Mouse (Mus musculus): ENCODE data around the gene Asic2. TPM values are rescaled to one million over a fixed set of nuclear protein-coding genes. Genes with fewer than 3 reads are reported as not detected.
A peak's percentile ranks its signal among the peaks of the same experiment; 100 is the strongest.

Asic2 gene
- polyA plus RNA-seq, 1 experiment from 2014 or later: 17.8 TPM

GRCm38 (mm10) chr11:80884521-80885231 lies 1083.6 kb downstream of the Asic2 start:
- WGBS: 83% methylated on average over 6 of the region's 6 CpGs
- H3K9me3 ChIP-seq (ENCODE audit: control insufficient read depth, low read length): no peaks in the 10 kb centered on the region
- no peak overlapping the region for H3K4me2 ChIP-seq (ENCODE audit: low read length)
- no peak overlapping the region for H3K4me3 ChIP-seq (ENCODE audit: low read length)
- no peak overlapping the region for H3K27ac ChIP-seq (ENCODE audit: low read depth, low read length)
- H3K36me3 ChIP-seq (ENCODE audit: control insufficient read depth, insufficient read depth, low read length): no peaks in the 10 kb centered on the region
- H3K9ac ChIP-seq (ENCODE audit: low read depth, low read length): no peak overlapping the region
- H3K27me3 ChIP-seq (replicated peaks; ENCODE audit: control insufficient read depth, insufficient read depth, low read length): no peaks in the 10 kb centered on the region
- no peaks in the 10 kb centered on the region for H3K4me1 ChIP-seq (ENCODE audit: control insufficient read depth, insufficient read depth, low read depth, low read length)
- ATAC-seq: no peak

DNA sequence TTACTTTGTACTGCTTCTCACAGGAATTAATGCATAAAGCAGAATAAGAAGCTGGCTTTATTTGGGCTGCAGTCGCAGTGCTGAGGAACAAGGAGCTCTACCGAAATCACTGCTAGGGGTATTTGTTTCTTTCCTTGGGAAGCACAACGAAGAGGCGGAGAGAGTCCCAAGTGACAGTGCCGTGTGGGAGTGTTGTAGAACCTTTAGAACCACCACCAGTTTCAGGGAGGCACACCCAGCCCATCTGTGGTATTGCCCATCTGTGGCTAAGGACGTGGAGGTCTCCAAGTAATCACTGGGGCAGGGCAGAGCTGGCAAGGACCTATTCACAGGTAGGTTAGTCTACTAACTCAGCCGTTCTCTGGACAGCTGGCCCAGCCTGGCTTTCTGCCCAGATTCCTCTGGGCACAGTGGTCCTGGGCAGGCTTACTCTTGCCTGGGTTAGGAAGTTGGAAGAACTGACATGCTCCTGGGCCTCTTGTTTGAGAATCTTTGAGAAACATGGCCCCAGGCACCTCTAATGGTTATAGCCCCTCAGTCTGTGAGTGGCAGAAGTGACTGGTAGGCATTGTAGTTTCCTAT lies 1085.9 kb downstream of the Asic2 start:
- H3K36me3 ChIP-seq (ENCODE audit: control insufficient read depth, insufficient read depth, low read length): no peaks in the 10 kb centered on the region
- no peak overlapping the region for H3K4me3 ChIP-seq (ENCODE audit: low read length)
- peaks cover 1% of the 10 kb centered on the region for H3K4me1 ChIP-seq (ENCODE audit: control insufficient read depth, insufficient read depth, low read depth, low read length)
- H3K27me3 ChIP-seq (replicated peaks; ENCODE audit: control insufficient read depth, insufficient read depth, low read length): no peaks in the 10 kb centered on the region
- ATAC-seq: no peak
- no peak overlapping the region for H3K9ac ChIP-seq (ENCODE audit: low read depth, low read length)
- no peaks in the 10 kb centered on the region for H3K9me3 ChIP-seq (ENCODE audit: control insufficient read depth, low read length)
- H3K4me2 ChIP-seq (ENCODE audit: low read length): no peak overlapping the region
- 84% methylated on average over 7 of the region's 7 CpGs for WGBS
- H3K27ac ChIP-seq (ENCODE audit: low read depth, low read length): no peak overlapping the region

- 86% methylated on average over 2 of the region's 2 CpGs for WGBS
- Histone ChIP-seq H3K4me2 (ENCODE audit: low read length) (no peak overlapping the region), H3K27ac (ENCODE audit: low read depth, low read length) (no peak overlapping the region), H3K9ac (ENCODE audit: low read depth, low read length) (no peak overlapping the region), H3K36me3 (ENCODE audit: control insufficient read depth, insufficient read depth, low read length) (no peaks in the 10 kb centered on the region), H3K27me3 (replicated peaks; ENCODE audit: control insufficient read depth, insufficient read depth, low read length) (no peaks in the 10 kb centered on the region), H3K4me1 (ENCODE audit: control insufficient read depth, insufficient read depth, low read depth, low read length) (peaks cover 8% of the 10 kb centered on the region), H3K9me3 (ENCODE audit: control insufficient read depth, low read length) (no peaks in the 10 kb centered on the region), H3K4me3 (ENCODE audit: low read length) (no peak overlapping the region)
- ATAC-seq: no peak
These were observed 1090.2 kb downstream of the Asic2 start for GRCm38 (mm10) chr11:80878026-80878425.

GRCm38 (mm10) chr11:80877131-80877651 lies 1091.1 kb downstream of the Asic2 start:
- H3K4me2 ChIP-seq (ENCODE audit: low read length): no peak overlapping the region
- ATAC-seq: peak; percentile 67; the same call in 1 of the 2 replicates
- peaks cover 8% of the 10 kb centered on the region for H3K4me1 ChIP-seq (ENCODE audit: control insufficient read depth, insufficient read depth, low read depth, low read length)
- H3K27me3 ChIP-seq (replicated peaks; ENCODE audit: control insufficient read depth, insufficient read depth, low read length): no peaks in the 10 kb centered on the region
- WGBS: 35% methylated on average over 11 of the region's 11 CpGs
- H3K9me3 ChIP-seq (ENCODE audit: control insufficient read depth, low read length): no peaks in the 10 kb centered on the region
- H3K9ac ChIP-seq (ENCODE audit: low read depth, low read length): no peak overlapping the region
- H3K4me3 ChIP-seq (ENCODE audit: low read length): no peak overlapping the region
- peak overlapping the region; percentile 62 for H3K27ac ChIP-seq (ENCODE audit: low read depth, low read length)
- no peaks in the 10 kb centered on the region for H3K36me3 ChIP-seq (ENCODE audit: control insufficient read depth, insufficient read depth, low read length)

- WGBS: 65% methylated on average over 17 of the region's 17 CpGs
- no peaks in the 10 kb centered on the region for H3K9me3 ChIP-seq (ENCODE audit: control insufficient read depth, low read length)
- no peaks in the 10 kb centered on the region for H3K27me3 ChIP-seq (replicated peaks; ENCODE audit: control insufficient read depth, insufficient read depth, low read length)
- no peak overlapping the region for H3K27ac ChIP-seq (ENCODE audit: low read depth, low read length)
- no peak overlapping the region for H3K4me2 ChIP-seq (ENCODE audit: low read length)
- no peak for ATAC-seq
- H3K36me3 ChIP-seq (ENCODE audit: control insufficient read depth, insufficient read depth, low read length): no peaks in the 10 kb centered on the region
- no peak overlapping the region for H3K4me3 ChIP-seq (ENCODE audit: low read length)
- no peak overlapping the region for H3K9ac ChIP-seq (ENCODE audit: low read depth, low read length)
- peaks cover 8% of the 10 kb centered on the region for H3K4me1 ChIP-seq (ENCODE audit: control insufficient read depth, insufficient read depth, low read depth, low read length)
These were observed 1095.5 kb downstream of the Asic2 start for GRCm38 (mm10) chr11:80872509-80873474.

- Histone ChIP-seq H3K4me1 (ENCODE audit: control insufficient read depth, insufficient read depth, low read depth, low read length) (no peaks in the 10 kb centered on the region), H3K9ac (ENCODE audit: low read depth, low read length) (no peak overlapping the region), H3K27ac (ENCODE audit: low read depth, low read length) (no peak overlapping the region), H3K27me3 (replicated peaks; ENCODE audit: control insufficient read depth, insufficient read depth, low read length) (no peaks in the 10 kb centered on the region), H3K9me3 (ENCODE audit: control insufficient read depth, low read length) (no peaks in the 10 kb centered on the region), H3K4me2 (ENCODE audit: low read length) (no peak overlapping the region), H3K4me3 (ENCODE audit: low read length) (no peak overlapping the region), H3K36me3 (ENCODE audit: control insufficient read depth, insufficient read depth, low read length) (no peaks in the 10 kb centered on the region)
- no peak for ATAC-seq
- 92% methylated on average over 1 of the region's 1 CpGs for WGBS
These were observed 1100.2 kb downstream of the Asic2 start for GRCm38 (mm10) chr11:80868039-80868438.

- Histone ChIP-seq H3K36me3 (ENCODE audit: control insufficient read depth, insufficient read depth, low read length) (no peaks in the 10 kb centered on the region), H3K4me3 (ENCODE audit: low read length) (no peak overlapping the region), H3K4me1 (ENCODE audit: control insufficient read depth, insufficient read depth, low read depth, low read length) (no peaks in the 10 kb centered on the region), H3K4me2 (ENCODE audit: low read length) (no peak overlapping the region), H3K27ac (ENCODE audit: low read depth, low read length) (no peak overlapping the region), H3K27me3 (replicated peaks; ENCODE audit: control insufficient read depth, insufficient read depth, low read length) (no peaks in the 10 kb centered on the region), H3K9me3 (ENCODE audit: control insufficient read depth, low read length) (no peaks in the 10 kb centered on the region), H3K9ac (ENCODE audit: low read depth, low read length) (no peak overlapping the region)
- no peak for ATAC-seq
- 93% methylated on average over 7 of the region's 7 CpGs for WGBS
These were observed 1105.3 kb downstream of the Asic2 start for GRCm38 (mm10) chr11:80862941-80863340.

GRCm38 (mm10) chr11:80858065-80858464 lies 1110.2 kb downstream of the Asic2 start, which contains the start of gene Spaca3:
Spaca3 (plus strand) TSS chr11:80858365.
- no peaks in the 10 kb centered on the region for H3K27me3 ChIP-seq (replicated peaks; ENCODE audit: control insufficient read depth, insufficient read depth, low read length)
- no peak for ATAC-seq
- H3K4me1 ChIP-seq (ENCODE audit: control insufficient read depth, insufficient read depth, low read depth, low read length): no peaks in the 10 kb centered on the region
- no peak within 1 kb of the TSS for H3K27ac ChIP-seq (ENCODE audit: low read depth, low read length)
- no peak within 1 kb of the TSS for H3K9ac ChIP-seq (ENCODE audit: low read depth, low read length)
- no peak within 1 kb of the TSS for H3K4me3 ChIP-seq (ENCODE audit: low read length)
- no peaks in the 10 kb centered on the region for H3K36me3 ChIP-seq (ENCODE audit: control insufficient read depth, insufficient read depth, low read length)
- no peaks in the 10 kb centered on the region for H3K9me3 ChIP-seq (ENCODE audit: control insufficient read depth, low read length)
- no peak within 1 kb of the TSS for H3K4me2 ChIP-seq (ENCODE audit: low read length)
- 67% methylated on average over 10 of the region's 10 CpGs for WGBS

DNA sequence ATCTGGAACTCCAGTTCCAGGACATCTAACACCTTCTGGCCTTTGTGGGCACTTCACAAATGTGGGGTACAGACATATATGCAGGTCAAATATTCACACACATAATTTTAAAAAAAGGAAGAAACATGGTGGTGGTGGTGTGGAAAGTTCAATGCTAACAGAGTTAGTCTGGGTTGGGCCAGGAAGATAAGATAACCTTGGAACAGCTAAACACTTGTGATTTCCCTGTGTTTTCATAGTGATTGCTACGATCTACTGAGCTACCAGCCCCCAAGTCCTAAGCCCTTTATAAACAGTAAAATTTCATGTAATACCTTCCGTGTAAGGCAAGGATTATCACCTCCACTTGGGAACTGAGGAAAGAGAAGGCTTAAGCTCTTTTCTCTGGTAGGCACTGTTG lies 1111.4 kb downstream of the Asic2 start:
- no peak overlapping the region for H3K4me2 ChIP-seq (ENCODE audit: low read length)
- H3K27ac ChIP-seq (ENCODE audit: low read depth, low read length): no peak overlapping the region
- H3K4me1 ChIP-seq (ENCODE audit: control insufficient read depth, insufficient read depth, low read depth, low read length): no peaks in the 10 kb centered on the region
- H3K9ac ChIP-seq (ENCODE audit: low read depth, low read length): no peak overlapping the region
- H3K9me3 ChIP-seq (ENCODE audit: control insufficient read depth, low read length): no peaks in the 10 kb centered on the region
- H3K36me3 ChIP-seq (ENCODE audit: control insufficient read depth, insufficient read depth, low read length): no peaks in the 10 kb centered on the region
- no peak for ATAC-seq
- 88% methylated on average over 2 of the region's 2 CpGs for WGBS
- H3K27me3 ChIP-seq (replicated peaks; ENCODE audit: control insufficient read depth, insufficient read depth, low read length): no peaks in the 10 kb centered on the region
- no peak overlapping the region for H3K4me3 ChIP-seq (ENCODE audit: low read length)
